Mouse (Mus musculus) mature B cell (primary cell): ENCODE measurements around the gene Arhgap15.

Experiments used
- in situ Hi-C: fragments of 300-500 bp; cut with MboI; formaldehyde crosslinking; loops from 2 replicates; pipeline ENCODE4 v1.14.3; 2019

Arhgap15 gene

GRCm38 (mm10) chr2:44437496-44438057, 689.0 kb downstream of the Arhgap15 start:
- in situ Hi-C loops, result no loop called here

DNA sequence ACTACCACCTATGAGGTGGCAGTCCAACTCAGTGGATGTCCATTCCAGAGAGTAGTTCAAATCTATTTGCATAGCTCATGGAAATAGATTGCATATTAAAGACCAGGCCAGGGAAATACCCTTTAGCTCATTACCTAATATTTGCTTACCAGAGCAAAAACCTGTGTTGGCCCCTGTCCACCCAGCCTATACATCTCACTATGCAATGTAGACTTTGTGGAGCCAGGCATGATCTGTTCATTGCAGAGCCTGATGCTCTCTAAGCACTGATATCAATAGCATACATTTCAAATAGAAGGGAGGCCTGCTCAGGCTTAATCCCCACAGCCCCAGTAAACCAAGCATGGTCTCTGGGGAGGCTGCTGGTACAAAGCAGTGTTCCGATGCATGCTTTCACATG, 689.4 kb downstream of the Arhgap15 start:
- in situ Hi-C loops, result no loop called here

GRCm38 (mm10) chr2:44444938-44445337, 696.3 kb downstream of the Arhgap15 start:
- in situ Hi-C loops, result no loop called here
